Mouse (Mus musculus): Measurements from ENCODE around the gene Hsf2. TPM values are rescaled to one million over a fixed set of nuclear protein-coding genes. Genes with fewer than 3 reads are reported as not detected.

The Hsf2 gene
- 150 TPM for polyA plus RNA-seq (2014; fragmentation: Illumina TruSeq; extraction: RNeasy Lipid Tissue Mini Kit (QIAGEN cat#74804))

DNA sequence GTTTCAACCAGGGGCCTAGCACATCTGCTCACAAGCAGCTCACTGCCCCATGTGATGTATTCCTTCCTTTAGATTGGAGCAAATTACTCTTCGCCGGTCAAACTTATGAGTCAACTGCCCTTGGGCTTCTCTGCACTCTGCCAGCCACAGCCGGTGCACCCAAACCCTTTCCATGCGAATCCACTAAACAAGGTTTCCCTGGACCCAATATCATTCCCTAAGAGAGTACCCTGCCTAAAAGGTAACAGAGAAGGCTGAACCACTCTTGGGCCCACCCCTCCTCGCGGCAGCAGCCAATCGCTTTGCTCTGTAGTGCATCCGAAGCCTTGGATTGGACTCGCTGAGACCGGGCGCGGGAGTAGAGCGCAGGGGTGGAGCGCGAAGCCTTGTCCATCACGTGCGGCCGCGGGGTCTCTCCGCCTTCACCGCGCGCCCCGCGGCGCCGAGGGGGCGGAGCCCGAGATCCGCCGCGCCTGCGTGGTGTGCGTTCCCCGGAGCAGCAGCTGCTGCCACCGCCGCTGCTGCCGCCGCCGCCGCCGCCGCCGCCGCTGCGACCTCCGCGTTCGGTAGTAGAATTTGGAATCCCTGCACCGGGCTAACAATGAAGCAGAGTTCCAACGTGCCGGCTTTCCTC is at the start of gene Hsf2:
Hsf2 (plus strand) TSS at position 478 of the 634 bp plus-strand sequence.

DNA sequence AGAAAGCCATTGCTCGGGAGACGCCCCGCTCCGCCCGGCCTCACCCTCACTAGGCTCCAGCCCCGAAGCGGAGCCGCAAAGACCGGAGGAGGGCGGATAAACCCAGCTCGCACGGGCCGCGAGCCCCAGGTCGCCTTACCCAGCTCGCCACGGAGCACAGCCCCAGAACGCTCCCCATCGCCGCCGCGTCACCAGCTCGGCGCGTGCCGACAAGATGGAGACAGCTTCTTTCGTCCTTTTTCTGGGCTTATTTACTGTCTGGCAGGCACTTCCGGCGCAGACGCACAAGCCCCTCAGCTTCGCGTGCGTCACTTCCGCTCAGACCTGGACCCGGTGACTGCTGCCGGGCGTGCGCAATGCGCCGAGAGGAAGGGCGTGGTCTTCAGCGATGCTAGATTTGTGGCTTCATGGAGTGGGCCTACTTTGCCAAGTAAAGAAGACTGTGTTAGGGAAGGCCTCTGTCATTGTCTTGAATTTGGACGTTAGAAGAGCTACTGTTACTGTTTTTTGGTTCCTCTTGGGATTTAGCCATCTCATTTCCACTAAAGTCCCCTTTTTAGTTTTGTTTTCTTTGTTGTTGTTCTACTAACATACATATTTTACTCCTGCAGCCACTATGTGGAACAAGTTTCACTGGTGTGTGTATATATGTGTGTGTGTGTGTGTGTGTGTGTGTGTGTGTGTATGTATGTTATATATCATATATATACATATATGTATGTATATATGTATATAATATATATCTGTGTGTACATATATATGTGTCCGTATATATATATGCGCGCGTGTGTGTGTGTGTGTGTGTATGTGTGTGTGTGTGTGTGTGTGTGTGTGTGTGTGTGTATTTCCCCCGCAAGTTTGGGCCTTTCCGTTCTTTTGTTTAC is 46.3 kb downstream of the Hsf2 start, which contains the start of gene Serinc1:
Serinc1 (minus strand) TSS at position 313 of the 884 bp plus-strand sequence.

Other genes starting within 250 kb of the Hsf2 start
- gene Serinc1, start 46.1 kb downstream of the Hsf2 start, polyA plus RNA-seq (2014; fragmentation: Illumina TruSeq; extraction: RNeasy Lipid Tissue Mini Kit (QIAGEN cat#74804)): 719 TPM
- gene Pkib, start 145.6 kb downstream of the Hsf2 start, polyA plus RNA-seq (2014; fragmentation: Illumina TruSeq; extraction: RNeasy Lipid Tissue Mini Kit (QIAGEN cat#74804)): 4.7 TPM